Mouse (Mus musculus): ENCODE results near the gene Sh3bp4. TPM values are rescaled to one million over a fixed set of nuclear protein-coding genes. Genes with fewer than 3 reads are reported as not detected.

Sh3bp4 gene
- polyA plus RNA-seq, 1 experiment from 2014 or later, result 13.3 TPM

DNA sequence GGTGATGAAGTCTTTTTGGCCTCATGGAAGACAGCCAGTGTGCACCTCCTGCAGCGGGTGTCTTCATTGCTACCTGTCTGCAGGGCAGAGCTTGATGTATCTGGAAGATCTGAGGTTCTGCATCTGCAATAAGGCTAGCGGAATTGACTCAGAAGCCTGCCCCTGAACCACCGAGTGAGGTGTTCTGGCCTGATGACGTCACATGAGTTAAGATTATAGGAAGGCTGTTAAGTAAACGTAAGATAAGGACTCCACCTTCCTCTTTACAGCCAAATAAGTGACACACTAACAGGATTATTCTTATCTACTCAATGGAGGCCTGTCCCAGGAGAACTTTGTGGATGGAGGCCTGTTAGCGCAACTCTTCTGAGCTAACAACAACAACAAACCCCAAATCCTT is 4.5 kb downstream of the Sh3bp4 start:
- no peak overlapping the region for H3K4me3 ChIP-seq (ENCODE audit: low read depth, low read length)
- 76% methylated on average over 6 of the region's 6 CpGs for WGBS
- H3K4me2 ChIP-seq (ENCODE audit: low read length), result no peak overlapping the region
- peaks cover 24% of the 10 kb centered on the region for H3K4me1 ChIP-seq (ENCODE audit: control insufficient read depth, insufficient read depth, low read length)
- no peaks in the 10 kb centered on the region for H3K27me3 ChIP-seq (ENCODE audit: control insufficient read depth, insufficient read depth, low read depth, low read length)
- H3K36me3 ChIP-seq (ENCODE audit: control insufficient read depth, insufficient read depth, low read length), result no peaks in the 10 kb centered on the region
- no peak overlapping the region for H3K27ac ChIP-seq (ENCODE audit: low read length)
- no peak for ATAC-seq
- no peaks in the 10 kb centered on the region for H3K9me3 ChIP-seq (replicated peaks; ENCODE audit: control insufficient read depth, low read length, poor library complexity, severe bottlenecking)
- H3K9ac ChIP-seq (ENCODE audit: low read depth, low read length), result no peak overlapping the region

DNA sequence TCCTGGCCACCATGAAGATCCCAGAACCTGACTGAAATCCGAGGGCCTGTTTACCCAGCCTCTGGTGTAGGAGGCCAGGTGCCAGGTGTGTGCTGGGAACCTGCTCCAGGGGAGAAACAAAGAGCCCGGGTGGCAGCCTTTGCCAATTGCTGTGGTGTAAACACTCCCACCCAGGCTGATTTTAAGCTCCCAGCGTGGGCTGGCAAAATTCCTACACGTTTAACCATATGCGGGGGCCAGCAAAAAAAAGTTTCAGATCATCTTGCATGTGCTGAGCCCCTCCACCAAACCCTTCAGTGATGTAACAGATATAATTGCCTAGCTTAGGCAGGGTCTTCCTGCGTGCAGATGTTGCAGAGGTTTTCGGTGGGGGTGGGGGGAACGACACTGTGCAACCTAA is 4.9 kb downstream of the Sh3bp4 start:
- no peak overlapping the region for H3K9ac ChIP-seq (ENCODE audit: low read depth, low read length)
- no peak overlapping the region for H3K4me3 ChIP-seq (ENCODE audit: low read depth, low read length)
- H3K4me2 ChIP-seq (ENCODE audit: low read length), result no peak overlapping the region
- H3K27ac ChIP-seq (ENCODE audit: low read length), result no peak overlapping the region
- H3K27me3 ChIP-seq (ENCODE audit: control insufficient read depth, insufficient read depth, low read depth, low read length), result no peaks in the 10 kb centered on the region
- no peak for ATAC-seq
- no peaks in the 10 kb centered on the region for H3K9me3 ChIP-seq (replicated peaks; ENCODE audit: control insufficient read depth, low read length, poor library complexity, severe bottlenecking)
- H3K36me3 ChIP-seq (ENCODE audit: control insufficient read depth, insufficient read depth, low read length), result no peaks in the 10 kb centered on the region
- peaks cover 24% of the 10 kb centered on the region for H3K4me1 ChIP-seq (ENCODE audit: control insufficient read depth, insufficient read depth, low read length)
- WGBS, result 65% methylated on average over 8 of the region's 8 CpGs

DNA sequence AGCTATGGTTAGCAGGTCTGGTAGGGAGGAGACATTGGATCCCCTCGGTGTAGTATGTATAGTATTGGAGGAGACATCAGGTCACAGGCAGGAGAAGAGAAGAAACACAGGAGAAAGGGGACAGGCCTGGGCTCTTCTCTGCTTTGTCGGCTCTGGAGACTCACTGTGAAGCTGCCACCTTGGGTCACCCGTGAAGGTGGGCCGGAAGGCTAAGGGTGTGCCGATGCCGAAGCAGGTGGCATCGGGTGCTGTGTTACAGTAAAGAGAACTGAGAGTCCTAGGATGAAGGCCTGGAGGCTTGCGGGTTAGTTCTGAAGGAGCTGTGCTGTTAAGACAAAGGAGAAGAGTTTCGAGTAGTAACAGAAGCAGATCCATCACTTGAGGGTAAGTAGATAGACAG is 6.6 kb downstream of the Sh3bp4 start:
- Histone ChIP-seq H3K27ac (ENCODE audit: low read length) (no peak overlapping the region), H3K9ac (ENCODE audit: low read depth, low read length) (no peak overlapping the region), H3K4me2 (ENCODE audit: low read length) (no peak overlapping the region), H3K36me3 (ENCODE audit: control insufficient read depth, insufficient read depth, low read length) (no peaks in the 10 kb centered on the region), H3K4me3 (ENCODE audit: low read depth, low read length) (no peak overlapping the region), H3K27me3 (ENCODE audit: control insufficient read depth, insufficient read depth, low read depth, low read length) (no peaks in the 10 kb centered on the region), H3K4me1 (ENCODE audit: control insufficient read depth, insufficient read depth, low read length) (peaks cover 15% of the 10 kb centered on the region), H3K9me3 (replicated peaks; ENCODE audit: control insufficient read depth, low read length, poor library complexity, severe bottlenecking) (no peaks in the 10 kb centered on the region)
- 88% methylated on average over 9 of the region's 9 CpGs for WGBS
- ATAC-seq, result no peak

DNA sequence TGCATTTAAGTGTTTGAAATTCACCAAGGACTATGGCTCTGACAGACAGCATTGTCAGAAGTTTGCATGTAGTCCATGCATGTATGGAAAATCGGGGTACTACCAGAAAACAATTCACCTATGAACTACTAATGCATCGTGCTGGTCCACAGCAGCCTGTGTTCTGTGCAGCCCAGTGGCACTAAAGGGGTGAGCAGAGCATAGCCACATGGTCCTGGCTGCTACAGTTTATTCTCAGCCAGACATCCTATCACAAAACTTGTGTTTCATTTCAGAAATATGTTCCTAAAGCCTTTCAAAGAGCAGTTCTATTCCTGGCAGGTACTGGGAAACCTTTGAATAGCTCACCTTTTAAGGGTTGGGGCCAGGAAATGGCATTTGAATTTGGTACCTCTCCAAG is 8.0 kb downstream of the Sh3bp4 start:
- no peaks in the 10 kb centered on the region for H3K36me3 ChIP-seq (ENCODE audit: control insufficient read depth, insufficient read depth, low read length)
- no peaks in the 10 kb centered on the region for H3K9me3 ChIP-seq (replicated peaks; ENCODE audit: control insufficient read depth, low read length, poor library complexity, severe bottlenecking)
- no peak overlapping the region for H3K9ac ChIP-seq (ENCODE audit: low read depth, low read length)
- H3K4me2 ChIP-seq (ENCODE audit: low read length), result no peak overlapping the region
- H3K27ac ChIP-seq (ENCODE audit: low read length), result no peak overlapping the region
- no peak for ATAC-seq
- H3K4me3 ChIP-seq (ENCODE audit: low read depth, low read length), result no peak overlapping the region
- peaks cover 8% of the 10 kb centered on the region; the same call in 1 of the 2 replicates for H3K4me1 ChIP-seq (ENCODE audit: control insufficient read depth, insufficient read depth, low read length)
- H3K27me3 ChIP-seq (ENCODE audit: control insufficient read depth, insufficient read depth, low read depth, low read length), result no peaks in the 10 kb centered on the region
- WGBS, result 62% methylated on average over 2 of the region's 2 CpGs

DNA sequence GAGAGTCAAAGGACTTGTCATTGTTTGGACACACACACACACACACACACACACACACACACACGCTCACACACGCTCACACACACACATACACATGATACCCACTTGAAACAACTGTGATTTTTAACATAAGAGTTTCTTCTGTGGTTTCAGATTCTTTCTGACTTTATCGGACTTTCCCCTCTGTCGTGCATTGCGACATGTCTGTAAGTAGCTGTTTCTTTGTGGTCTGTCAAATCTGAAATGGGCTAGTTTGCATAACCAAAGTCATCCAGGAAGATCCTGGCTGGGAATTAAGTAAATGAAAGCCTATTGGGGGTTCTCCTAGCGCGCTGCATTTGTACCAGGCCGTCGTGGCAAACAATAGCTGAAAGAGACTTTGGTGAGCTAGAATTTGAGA is 8.5 kb downstream of the Sh3bp4 start:
- Histone ChIP-seq H3K9me3 (replicated peaks; ENCODE audit: control insufficient read depth, low read length, poor library complexity, severe bottlenecking) (no peaks in the 10 kb centered on the region), H3K4me1 (ENCODE audit: control insufficient read depth, insufficient read depth, low read length) (peaks cover 5% of the 10 kb centered on the region; the same call in 1 of the 2 replicates), H3K36me3 (ENCODE audit: control insufficient read depth, insufficient read depth, low read length) (no peaks in the 10 kb centered on the region), H3K27me3 (ENCODE audit: control insufficient read depth, insufficient read depth, low read depth, low read length) (no peaks in the 10 kb centered on the region), H3K9ac (ENCODE audit: low read depth, low read length) (no peak overlapping the region), H3K27ac (ENCODE audit: low read length) (no peak overlapping the region), H3K4me3 (ENCODE audit: low read depth, low read length) (no peak overlapping the region), H3K4me2 (ENCODE audit: low read length) (no peak overlapping the region)
- ATAC-seq, result no peak
- WGBS, result 20% methylated on average over 9 of the region's 9 CpGs

DNA sequence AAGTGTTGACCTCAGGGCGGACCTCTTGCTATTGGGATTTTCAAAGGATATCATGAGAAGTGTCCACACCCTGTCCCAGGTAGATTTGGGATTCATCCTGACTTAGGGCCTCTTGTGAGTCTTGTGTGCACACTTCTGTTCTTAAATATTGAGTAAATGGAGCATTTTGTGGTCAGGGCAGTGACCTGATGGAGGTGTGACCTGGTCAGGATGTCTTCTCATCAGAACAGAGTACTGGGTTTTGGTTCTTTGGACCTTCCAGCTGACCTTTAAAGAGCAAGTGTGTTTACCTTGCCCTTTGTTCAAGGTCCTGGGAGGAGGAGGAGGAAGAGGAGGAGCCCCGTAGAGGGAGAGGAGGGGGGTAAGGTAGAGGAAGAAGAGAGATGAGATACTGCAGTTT is 9.0 kb downstream of the Sh3bp4 start:
- 51% methylated on average over 2 of the region's 2 CpGs for WGBS
- H3K36me3 ChIP-seq (ENCODE audit: control insufficient read depth, insufficient read depth, low read length), result no peaks in the 10 kb centered on the region
- H3K4me1 ChIP-seq (ENCODE audit: control insufficient read depth, insufficient read depth, low read length), result peaks cover 5% of the 10 kb centered on the region; the same call in 1 of the 2 replicates
- no peak overlapping the region for H3K4me2 ChIP-seq (ENCODE audit: low read length)
- ATAC-seq, result no peak
- H3K4me3 ChIP-seq (ENCODE audit: low read depth, low read length), result no peak overlapping the region
- H3K27ac ChIP-seq (ENCODE audit: low read length), result no peak overlapping the region
- H3K9me3 ChIP-seq (replicated peaks; ENCODE audit: control insufficient read depth, low read length, poor library complexity, severe bottlenecking), result no peaks in the 10 kb centered on the region
- no peak overlapping the region for H3K9ac ChIP-seq (ENCODE audit: low read depth, low read length)
- no peaks in the 10 kb centered on the region for H3K27me3 ChIP-seq (ENCODE audit: control insufficient read depth, insufficient read depth, low read depth, low read length)

DNA sequence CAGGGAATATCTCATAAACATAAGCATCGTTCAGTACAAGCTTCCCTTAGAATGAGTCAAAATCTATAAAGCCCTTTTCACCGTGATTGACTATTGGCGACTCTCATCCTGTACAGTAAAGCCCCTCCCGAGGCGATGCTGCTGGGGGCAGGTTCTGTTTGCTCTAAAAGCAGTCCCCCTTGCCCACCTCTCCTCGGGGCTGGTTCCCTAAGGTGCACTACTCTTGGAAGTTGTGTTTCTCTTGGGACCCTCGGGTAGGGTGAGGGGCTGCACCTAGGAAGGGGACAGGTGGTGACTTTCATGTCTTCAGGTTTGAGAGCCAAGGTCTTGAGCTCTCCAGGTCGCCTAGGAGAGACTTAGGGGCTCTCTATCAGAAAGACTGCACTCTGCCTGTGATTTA is 10.2 kb downstream of the Sh3bp4 start:
- H3K4me3 ChIP-seq (ENCODE audit: low read depth, low read length), result no peak overlapping the region
- no peak overlapping the region for H3K27ac ChIP-seq (ENCODE audit: low read length)
- no peak overlapping the region for H3K4me2 ChIP-seq (ENCODE audit: low read length)
- H3K9ac ChIP-seq (ENCODE audit: low read depth, low read length), result no peak overlapping the region
- no peak for ATAC-seq
- H3K4me1 ChIP-seq (ENCODE audit: control insufficient read depth, insufficient read depth, low read length), result peaks cover 5% of the 10 kb centered on the region; the same call in 1 of the 2 replicates
- H3K9me3 ChIP-seq (replicated peaks; ENCODE audit: control insufficient read depth, low read length, poor library complexity, severe bottlenecking), result no peaks in the 10 kb centered on the region
- H3K36me3 ChIP-seq (ENCODE audit: control insufficient read depth, insufficient read depth, low read length), result no peaks in the 10 kb centered on the region
- 78% methylated on average over 8 of the region's 8 CpGs for WGBS
- H3K27me3 ChIP-seq (ENCODE audit: control insufficient read depth, insufficient read depth, low read depth, low read length), result no peaks in the 10 kb centered on the region

DNA sequence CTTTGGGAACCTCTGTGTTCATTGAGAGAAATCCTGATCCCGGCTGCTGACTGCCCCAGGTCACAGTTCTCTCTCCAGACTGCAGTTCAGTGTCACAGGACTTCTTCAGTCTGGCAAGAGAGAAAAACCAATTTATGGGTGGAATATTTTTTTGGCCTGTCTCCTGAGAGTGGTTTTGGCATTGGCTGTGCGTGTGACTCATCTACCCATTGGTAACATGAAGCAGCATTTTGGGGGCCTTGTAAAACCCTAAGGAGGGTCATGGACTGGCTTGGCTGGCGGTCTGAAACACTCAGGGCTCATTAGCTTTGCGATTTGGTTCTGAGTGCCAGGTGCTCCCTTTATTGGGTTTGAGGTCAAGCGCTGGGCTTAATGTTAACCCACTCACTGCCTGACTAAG is 10.6 kb downstream of the Sh3bp4 start:
- H3K4me1 ChIP-seq (ENCODE audit: control insufficient read depth, insufficient read depth, low read length), result peaks cover 5% of the 10 kb centered on the region; the same call in 1 of the 2 replicates
- no peaks in the 10 kb centered on the region for H3K27me3 ChIP-seq (ENCODE audit: control insufficient read depth, insufficient read depth, low read depth, low read length)
- ATAC-seq, result no peak
- no peaks in the 10 kb centered on the region for H3K9me3 ChIP-seq (replicated peaks; ENCODE audit: control insufficient read depth, low read length, poor library complexity, severe bottlenecking)
- no peaks in the 10 kb centered on the region for H3K36me3 ChIP-seq (ENCODE audit: control insufficient read depth, insufficient read depth, low read length)
- H3K4me3 ChIP-seq (ENCODE audit: low read depth, low read length), result no peak overlapping the region
- no peak overlapping the region for H3K9ac ChIP-seq (ENCODE audit: low read depth, low read length)
- no peak overlapping the region for H3K4me2 ChIP-seq (ENCODE audit: low read length)
- H3K27ac ChIP-seq (ENCODE audit: low read length), result no peak overlapping the region
- WGBS, result 76% methylated on average over 5 of the region's 5 CpGs

DNA sequence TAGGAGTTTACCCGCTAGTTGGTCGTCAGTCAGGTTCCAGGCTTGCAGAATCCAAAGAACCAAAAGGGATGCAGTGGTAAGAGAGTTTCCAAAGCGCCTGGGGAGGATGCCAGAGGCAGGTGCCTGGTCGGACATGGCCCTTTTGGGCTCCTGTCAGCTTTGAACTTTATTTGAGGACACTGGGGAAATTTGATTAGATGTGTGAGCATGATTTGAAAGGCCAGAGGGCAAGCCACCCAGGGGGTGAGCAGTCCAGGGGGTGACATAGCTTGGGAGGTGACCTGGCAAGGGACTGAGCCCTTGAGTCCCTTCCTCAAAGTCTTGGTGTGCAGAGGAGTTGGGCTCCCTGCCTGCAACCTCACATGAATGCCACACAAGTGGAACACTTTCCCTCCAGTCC is 11.2 kb downstream of the Sh3bp4 start:
- no peak overlapping the region for H3K27ac ChIP-seq (ENCODE audit: low read length)
- H3K9ac ChIP-seq (ENCODE audit: low read depth, low read length), result no peak overlapping the region
- peaks cover 5% of the 10 kb centered on the region; the same call in 1 of the 2 replicates for H3K4me1 ChIP-seq (ENCODE audit: control insufficient read depth, insufficient read depth, low read length)
- H3K36me3 ChIP-seq (ENCODE audit: control insufficient read depth, insufficient read depth, low read length), result no peaks in the 10 kb centered on the region
- ATAC-seq, result no peak
- H3K4me2 ChIP-seq (ENCODE audit: low read length), result no peak overlapping the region
- H3K27me3 ChIP-seq (ENCODE audit: control insufficient read depth, insufficient read depth, low read depth, low read length), result no peaks in the 10 kb centered on the region
- 90% methylated on average over 4 of the region's 4 CpGs for WGBS
- no peaks in the 10 kb centered on the region for H3K9me3 ChIP-seq (replicated peaks; ENCODE audit: control insufficient read depth, low read length, poor library complexity, severe bottlenecking)
- H3K4me3 ChIP-seq (ENCODE audit: low read depth, low read length), result no peak overlapping the region
